Mouse (Mus musculus): Measurements from ENCODE around the gene Gabrp. TPM values are rescaled to one million over a fixed set of nuclear protein-coding genes. Genes with fewer than 3 reads are reported as not detected.

The Gabrp gene
- total and polyA plus RNA-seq, 3 experiments = 0.08 TPM; not detected in 2

DNA sequence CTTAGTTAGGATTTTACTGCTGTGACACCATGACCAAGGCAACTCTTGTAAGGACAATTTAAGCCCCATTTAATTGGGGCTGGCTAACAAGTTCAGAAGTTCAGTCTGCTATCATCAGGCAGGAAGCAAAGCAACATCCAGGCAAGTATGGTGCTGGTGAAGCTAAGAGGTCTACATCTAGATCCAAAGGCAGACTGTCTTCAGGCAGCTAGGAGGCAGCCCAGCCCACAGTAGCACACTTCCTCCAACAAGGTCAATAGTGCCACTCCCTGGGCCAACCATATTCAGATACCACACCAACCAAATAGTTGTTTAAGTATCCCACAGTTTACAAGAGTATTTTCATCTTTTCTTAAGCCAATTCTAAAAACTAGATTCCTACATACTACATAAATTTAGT, 69.4 kb downstream of the Gabrp start:
- dilution Hi-C loops (cut with MboI; ENCODE audit: extremely low pct_ligation_motif_present, extremely low pct_unique_long_range_greater_than_20kb, low sequenced_read_pairs) = no loop called here
- DNase-seq (ENCODE audit: extremely low read depth) = no peak
- Histone ChIP-seq H3K36me3 (replicated peaks in 1 of 2; ENCODE audit: control insufficient read depth in 1 of 2, insufficient read depth in 1 of 2, low read length in 1 of 2) (no peaks in the 10 kb centered on the region), H3K4me1 (ENCODE audit: control insufficient read depth in 1 of 2, insufficient read depth in 2 of 2) (no peaks in the 10 kb centered on the region), H3K4me2 (ENCODE audit: insufficient read depth, low read depth, poor library complexity, severe bottlenecking) (no peak overlapping the region), H3K4me3 (replicated peaks in 1 of 3; ENCODE audit: low read depth in 2 of 3, low read length in 2 of 3, poor library complexity in 1 of 3) (no peak overlapping the region), H3K79me2 (replicated peaks; ENCODE audit: control insufficient read depth, extremely low read depth, insufficient read depth, poor library complexity, severe bottlenecking) (no peaks in the 10 kb centered on the region), H3K9ac (ENCODE audit: insufficient read depth, low read depth) (no peak overlapping the region), H3K27ac (ENCODE audit: insufficient read depth, low read depth) (no peak overlapping the region), H3K27me3 (replicated peaks) (no peaks in the 10 kb centered on the region), H3K9me3 (replicated peaks; ENCODE audit: low read length) (peaks cover 18% of the 10 kb centered on the region)
- TF ChIP-seq CTCF (conservative IDR thresholded peaks at IDR 0.05 in 1 of 2, IDR thresholded peaks at IDR 0.05 in 1 of 2; ENCODE audit: low read depth in 2 of 2, low read length in 2 of 2) (peak in 1 of 2 experiments; percentile 13; a peak in 1 of 4 replicates), JUN (IDR thresholded peaks at IDR 0.05; ENCODE audit: insufficient read depth, low read depth, low read length) (no peak)
- in situ Hi-C loops (cut with MboI; ENCODE audit: low pct_ligation_motif_present, low pct_unique_long_range_greater_than_20kb, low sequenced_read_pairs) = no loop called here

Other genes with a start within 250 kb of the Gabrp start
- gene Ranbp17, start 65.2 kb downstream of the Gabrp start, total RNA-seq (2012; rRNA removed) = not detected in 2 replicates
- not detected in 2 replicates for gene Ranbp17, start 65.2 kb downstream of the Gabrp start, total RNA-seq (2014; rRNA removed)
- gene Ranbp17, start 65.2 kb downstream of the Gabrp start, polyA plus RNA-seq (2012; ENCODE audit: insufficient read length, low read depth) = 0.09 TPM in 1 of 2 replicates, not detected in the other
- not detected in 2 replicates for gene D130052B06Rik, start 20.3 kb upstream of the Gabrp start, total RNA-seq (2012; rRNA removed)
- gene D130052B06Rik, start 20.3 kb upstream of the Gabrp start, total RNA-seq (2014; rRNA removed) = not detected in 2 replicates
- gene D130052B06Rik, start 20.3 kb upstream of the Gabrp start, polyA plus RNA-seq (2012; ENCODE audit: insufficient read length, low read depth) = not detected in 2 replicates